Mouse (Mus musculus) layer of hippocampus, adult 6 months (tissue): ENCODE measurements around the gene Gm47996. TPM values are rescaled to one million over a fixed set of nuclear protein-coding genes. Genes with fewer than 3 reads are reported as not detected.

Experiments used
- long read RNA-seq, 2 experiments: library from polyadenylated mRNA; unstranded; transcript quantifications; one replicate each; pipeline ENCODE4 v2.0.0; 2019 to 2020
- polyA plus RNA-seq: library from polyadenylated mRNA; unstranded; fragments of <200 nt; fragmentation: Nextera tagmentation; gene quantifications from 2 replicates; pipeline ENCODE4 v1.2.3, GENCODE M21; 2021

The Gm47996 gene
- polyA plus RNA-seq = not detected in 2 replicates
- long read RNA-seq, experiment 1 = 0 reads
- long read RNA-seq, experiment 2 = 0 reads

GRCm38 (mm10) chr1:151209824-151210355 is at the start of gene Gm47996:
Gene Gm47996, plus strand, starts transcription at chr1:151210131.

DNA sequence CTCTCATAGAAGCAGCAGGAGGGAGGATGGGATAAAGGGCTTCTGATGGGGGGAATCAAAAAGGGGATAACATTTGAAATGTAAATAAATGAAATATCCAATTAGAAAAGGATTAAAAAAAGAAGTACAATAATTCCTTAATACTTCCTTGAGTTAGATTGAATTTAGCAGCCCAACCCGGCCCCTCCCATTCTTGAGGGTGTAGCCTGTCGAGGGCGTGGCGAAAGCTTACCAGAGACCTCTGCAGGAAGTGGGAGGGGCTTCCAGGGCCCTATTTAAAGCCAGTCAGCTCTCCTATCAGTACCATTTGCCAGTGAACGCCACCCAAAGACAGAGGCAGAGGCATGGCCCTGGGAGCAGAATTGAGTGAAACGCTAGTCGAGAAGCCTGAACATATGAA is 27.7 kb upstream of the Gm47996 start, which contains the start of gene Gm47985:
Gene Gm47985, plus strand, starts transcription at position 272 of the 400 bp plus-strand sequence.

GRCm38 (mm10) chr1:151192075-151192474 is 17.9 kb upstream of the Gm47996 start, which contains the start of gene Gm8947:
Gene Gm8947, plus strand, starts transcription at chr1:151192376.

GRCm38 (mm10) chr1:151198120-151198519 is 11.8 kb upstream of the Gm47996 start, which contains the start of gene Gm47995:
Gene Gm47995, plus strand, starts transcription at chr1:151198448.

DNA sequence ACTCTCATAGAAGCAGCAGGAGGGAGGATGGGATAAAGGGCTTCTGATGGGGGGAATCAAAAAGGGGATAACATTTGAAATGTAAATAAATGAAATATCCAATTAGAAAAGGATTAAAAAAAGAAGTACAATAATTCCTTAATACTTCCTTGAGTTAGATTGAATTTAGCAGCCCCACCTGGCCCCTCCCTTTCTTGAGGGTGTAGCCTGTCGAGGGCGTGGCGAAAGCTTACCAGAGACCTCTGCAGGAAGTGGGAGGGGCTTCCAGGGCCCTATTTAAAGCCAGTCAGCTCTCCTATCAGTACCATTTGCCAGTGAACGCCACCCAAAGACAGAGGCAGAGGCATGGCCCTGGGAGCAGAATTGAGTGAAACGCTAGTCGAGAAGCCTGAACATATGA is 6.1 kb upstream of the Gm47996 start, which contains the start of gene 3110040M04Rik:
Gene 3110040M04Rik, plus strand, starts transcription at position 304 of the 400 bp plus-strand sequence.

Other genes with a start within 250 kb of the Gm47996 start
- 0.28 TPM in 2 replicates for gene Hmcn1, start 216.7 kb upstream of the Gm47996 start, polyA plus RNA-seq
- gene Gm47985, start 27.6 kb upstream of the Gm47996 start, polyA plus RNA-seq = not detected in 2 replicates
- gene Gm8947, start 17.8 kb upstream of the Gm47996 start, polyA plus RNA-seq = not detected in 2 replicates
- gene Gm47995, start 11.7 kb upstream of the Gm47996 start, polyA plus RNA-seq = not detected in 2 replicates
- gene 3110040M04Rik, start 6.0 kb upstream of the Gm47996 start, polyA plus RNA-seq = not detected in 2 replicates
- gene Ivns1abp, start 134.3 kb downstream of the Gm47996 start, polyA plus RNA-seq = 27.5 and 30.5 TPM in 2 replicates
- 5.3 and 5.6 TPM in 2 replicates for gene Swt1, start 218.3 kb downstream of the Gm47996 start, polyA plus RNA-seq
- 15.8 and 16.3 TPM in 2 replicates for gene Trmt1l, start 218.4 kb downstream of the Gm47996 start, polyA plus RNA-seq